Mouse (Mus musculus) hindbrain, embryonic 11.5 days (tissue): ENCODE measurements around the gene Poln. TPM values are rescaled to one million over a fixed set of nuclear protein-coding genes. Genes with fewer than 3 reads are reported as not detected.

ENCODE experiments used
- ATAC-seq: fragments of 200-750 bp; cut with Nextera tagmentation; 2 replicates; pipeline ENCODE4 v1.8.0; 2017; ENCODE audit warnings: mild to moderate bottlenecking, moderate TSS enrichment, moderate library complexity; ENCODE audit not compliant: low FRiP score
- DNase-seq: peaks from one replicate; pipeline ENCODE4 v3.0.0-alpha.2; 2015; ENCODE audit warnings: low spot score
- H3K27ac ChIP-seq: fragments of 300-500 bp; sonication (generic); 2 replicates; pipeline ENCODE4 v1.5.1; 2014; ENCODE audit warnings: mild to moderate bottlenecking, low read depth, low read length
- H3K27me3 ChIP-seq: fragments of 300-500 bp; sonication (generic); 2 replicates; pipeline ENCODE4 v1.6.1; 2014; ENCODE audit warnings: mild to moderate bottlenecking, low read length, moderate library complexity, mixed read lengths; ENCODE audit not compliant: control insufficient read depth, insufficient read depth
- H3K36me3 ChIP-seq: fragments of 300-500 bp; sonication (generic); 2 replicates; pipeline ENCODE4 v1.6.1; 2014; ENCODE audit warnings: mild to moderate bottlenecking, low read length, moderate library complexity, mixed read lengths; ENCODE audit not compliant: control insufficient read depth, insufficient read depth
- H3K4me1 ChIP-seq: fragments of 300-500 bp; sonication (generic); replicated peaks from 2 replicates; pipeline ENCODE4 v1.6.1; 2014; ENCODE audit warnings: low read length, mixed read lengths; ENCODE audit not compliant: control insufficient read depth, insufficient read depth
- H3K4me2 ChIP-seq: fragments of 300-500 bp; sonication (generic); replicated peaks from 2 replicates; pipeline ENCODE4 v1.6.1; 2014; ENCODE audit warnings: mild to moderate bottlenecking, low read depth, low read length
- H3K4me3 ChIP-seq: fragments of 300-500 bp; sonication (generic); 2 replicates; pipeline ENCODE4 v1.5.1; 2014; ENCODE audit warnings: low read depth, low read length
- H3K9ac ChIP-seq: fragments of 300-500 bp; sonication (generic); 2 replicates; pipeline ENCODE4 v1.6.1; 2014; ENCODE audit warnings: low read depth, low read length
- H3K9me3 ChIP-seq: fragments of 300-500 bp; sonication (generic); 2 replicates; pipeline ENCODE4 v1.6.1; 2016; ENCODE audit warnings: low read length; ENCODE audit not compliant: control insufficient read depth
- WGBS: fragments of 180-500 bp; shearing (Covaris S2); extraction: QIAGEN DNeasy Blood & Tissue Kit; methylation state at CpG from one replicate; pipeline ENCODE4 v1.1.7; 2014; 5-methylcytosine and 5-hydroxymethylcytosine counted together
- polyA plus RNA-seq: library from polyadenylated mRNA; unstranded; fragments of >200 nt; fragmentation: Nextera tagmentation; extraction: Ambion mirVana; gene quantifications from 2 replicates; pipeline ENCODE4 v1.2.1, GENCODE M21; 2014

Gene Poln
- polyA plus RNA-seq, 1 experiment from 2014 or later = 0.26 TPM

DNA sequence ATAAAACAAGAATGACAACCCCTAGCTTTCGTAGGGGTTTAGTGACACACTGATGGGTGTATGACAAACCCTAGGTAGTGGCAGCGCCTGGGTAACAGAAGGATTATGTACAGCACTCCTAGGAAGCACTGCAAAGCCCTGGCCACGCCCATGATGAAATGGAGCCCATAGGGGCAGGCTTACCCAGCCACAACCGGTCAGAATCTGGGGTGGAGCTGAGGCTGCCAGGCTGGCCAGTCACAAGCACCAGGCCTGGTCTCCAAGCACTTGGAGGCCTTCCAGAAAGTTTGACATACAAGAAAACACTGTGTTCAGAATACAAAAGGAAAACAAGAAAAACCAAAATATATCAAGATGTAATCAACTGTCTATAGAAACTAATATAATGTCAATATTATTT, 21.8 kb upstream of the Poln start:
- peaks cover 9% of the 10 kb centered on the region; the same call in 1 of the 2 replicates for H3K4me1 ChIP-seq
- H3K36me3 ChIP-seq = no peaks in the 10 kb centered on the region
- H3K27me3 ChIP-seq = 0 out of 2 replicates have a peak, but pooled peaks cover 2% of the 10 kb centered on the region
- no peak for DNase-seq
- 55% methylated on average over 4 of the region's 4 CpGs for WGBS
- H3K9me3 ChIP-seq = no peaks in the 10 kb centered on the region
- no peak overlapping the region for H3K4me3 ChIP-seq
- H3K9ac ChIP-seq = no peak overlapping the region
- no peak for ATAC-seq
- H3K27ac ChIP-seq = no peak overlapping the region
- H3K4me2 ChIP-seq = no peak overlapping the region

DNA sequence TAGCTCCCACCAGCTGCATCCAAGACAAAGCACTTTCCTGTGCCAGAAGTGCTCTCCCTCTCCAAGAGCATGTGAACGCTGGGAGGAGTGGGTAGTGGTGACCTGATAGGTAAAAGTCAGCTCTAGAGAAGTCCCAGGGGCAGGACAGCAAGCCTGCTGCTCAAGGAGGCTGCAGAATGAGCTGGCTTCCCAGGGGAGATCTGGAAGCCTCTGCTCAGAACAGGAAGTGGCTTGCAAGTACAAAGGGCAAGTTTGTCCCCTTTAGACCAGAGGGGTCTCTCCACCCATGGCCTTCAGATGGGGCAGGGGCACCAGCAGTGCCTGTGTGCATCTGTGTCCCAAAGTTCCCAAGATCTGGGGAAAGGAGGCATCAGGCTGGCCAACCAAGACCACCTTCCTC, 20.3 kb upstream of the Poln start:
- Histone ChIP-seq H3K27ac (no peak overlapping the region), H3K27me3 (0 out of 2 replicates have a peak, but pooled peaks cover 2% of the 10 kb centered on the region), H3K4me1 (peaks cover 12% of the 10 kb centered on the region), H3K9me3 (no peaks in the 10 kb centered on the region), H3K9ac (no peak overlapping the region), H3K4me3 (no peak overlapping the region), H3K36me3 (no peaks in the 10 kb centered on the region), H3K4me2 (no peak overlapping the region)
- DNase-seq (no peak), ATAC-seq (no peak)
- WGBS = 68% methylated on average over 1 of the region's 1 CpGs

DNA sequence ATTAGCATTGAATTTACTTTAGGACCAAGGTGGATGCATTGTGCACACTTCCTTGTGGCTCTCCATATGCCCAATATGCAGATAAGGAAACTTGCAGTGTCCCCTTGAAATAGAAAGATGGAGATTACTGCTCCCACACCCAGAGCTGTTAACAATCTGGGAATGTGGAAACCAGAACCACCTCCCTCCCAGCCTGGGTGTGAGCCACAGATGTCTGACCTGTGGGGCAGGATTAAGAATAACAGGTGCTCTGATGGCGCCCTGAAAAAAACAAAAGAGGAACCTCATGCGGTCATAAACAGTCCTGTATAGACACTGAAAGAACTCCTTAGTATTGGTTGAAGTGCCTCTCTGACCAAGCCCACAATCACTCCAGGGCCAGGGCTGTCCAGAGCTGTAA, 19.6 kb upstream of the Poln start:
- no peak overlapping the region for H3K9ac ChIP-seq
- 0 out of 2 replicates have a peak overlapping the region, but pooled peaks have one; percentile 3 for H3K4me2 ChIP-seq
- H3K9me3 ChIP-seq = no peaks in the 10 kb centered on the region
- H3K4me3 ChIP-seq = no peak overlapping the region
- H3K27me3 ChIP-seq = 0 out of 2 replicates have a peak, but pooled peaks cover 2% of the 10 kb centered on the region
- no peaks in the 10 kb centered on the region for H3K36me3 ChIP-seq
- H3K27ac ChIP-seq = no peak overlapping the region
- ATAC-seq = no peak
- peaks cover 12% of the 10 kb centered on the region for H3K4me1 ChIP-seq
- DNase-seq = no peak
- 83% methylated on average over 2 of the region's 2 CpGs for WGBS

DNA sequence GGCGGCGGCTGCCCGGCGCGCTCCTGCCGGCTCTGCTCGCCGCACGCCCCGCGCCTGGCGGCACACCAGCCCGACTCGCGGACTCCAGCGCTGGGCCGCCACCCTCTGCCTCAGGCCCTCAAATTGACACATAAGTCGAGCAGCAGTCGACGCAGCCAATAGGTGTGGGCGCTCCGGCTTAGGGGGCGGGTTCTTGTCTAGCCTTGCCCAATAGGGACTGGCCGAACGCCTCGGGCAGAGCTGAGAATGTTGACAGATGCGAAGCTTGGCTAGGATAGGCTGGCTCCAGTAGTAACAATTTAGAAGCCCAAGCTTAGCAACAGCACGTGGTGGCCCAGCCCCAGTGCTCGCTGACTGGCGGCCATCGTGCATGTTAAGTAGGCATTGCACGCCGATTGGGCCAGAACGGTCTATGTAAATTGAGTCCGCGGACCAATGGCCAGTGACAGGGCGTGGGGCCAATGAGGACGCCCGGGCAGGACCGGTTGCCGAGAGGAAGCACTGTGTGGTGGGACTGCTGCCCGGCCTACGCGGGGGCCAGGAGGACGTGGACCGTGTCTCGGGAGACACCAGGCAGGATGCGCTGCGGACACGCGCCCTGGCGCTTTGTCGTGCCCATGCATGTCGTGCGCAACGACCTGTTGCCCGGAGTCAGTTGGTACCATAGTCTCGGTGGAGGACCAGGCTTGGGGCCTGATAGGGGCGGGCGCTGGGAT, 18.5 kb upstream of the Poln start, which contains the start of gene Mxd4:
TSS of gene Mxd4 (minus strand) at position 120 of the 716 bp plus-strand sequence.
- under 1% methylated on average over 60 of the region's 60 CpGs for WGBS
- 0 out of 2 replicates have a peak, but pooled peaks cover 2% of the 10 kb centered on the region for H3K27me3 ChIP-seq
- peak within 1 kb of the TSS; percentile 89 for H3K4me3 ChIP-seq
- peak within 1 kb of the TSS; percentile 92 for H3K4me2 ChIP-seq
- H3K9me3 ChIP-seq = no peaks in the 10 kb centered on the region
- DNase-seq = peak; percentile 97
- peak; percentile 100 for ATAC-seq
- H3K36me3 ChIP-seq = no peaks in the 10 kb centered on the region
- H3K9ac ChIP-seq = peak within 1 kb of the TSS; percentile 77
- H3K27ac ChIP-seq = peak within 1 kb of the TSS; percentile 90
- peaks cover 12% of the 10 kb centered on the region for H3K4me1 ChIP-seq

DNA sequence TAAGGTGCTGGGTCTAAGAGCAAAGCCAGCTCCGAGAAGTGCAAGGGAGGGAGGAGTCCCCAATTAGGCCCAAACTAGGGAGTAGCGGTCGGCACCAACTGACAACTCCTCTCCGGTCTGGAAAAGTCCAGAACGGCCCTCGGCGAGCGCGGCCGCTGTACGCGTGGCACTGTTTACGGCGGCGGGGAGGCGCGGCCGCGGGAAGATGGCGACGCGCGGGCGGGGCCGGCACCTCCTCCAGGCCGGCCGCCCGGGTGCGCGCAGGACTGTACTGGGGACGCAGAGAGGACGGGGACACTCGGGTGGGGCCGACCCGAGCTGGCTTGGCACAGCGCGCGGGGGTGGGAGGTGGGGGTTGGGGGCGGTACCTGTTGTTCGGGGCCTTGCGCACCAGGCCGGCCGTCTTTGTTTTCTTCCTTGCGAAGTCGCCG, 17.7 kb upstream of the Poln start:
- Histone ChIP-seq H3K27ac (peak overlapping the region; percentile 90), H3K9ac (peak overlapping the region; percentile 77), H3K4me3 (peak overlapping the region; percentile 89), H3K4me1 (peaks cover 12% of the 10 kb centered on the region), H3K36me3 (no peaks in the 10 kb centered on the region), H3K4me2 (peak overlapping the region; percentile 92), H3K27me3 (0 out of 2 replicates have a peak, but pooled peaks cover 2% of the 10 kb centered on the region), H3K9me3 (no peaks in the 10 kb centered on the region)
- peak; percentile 28 for ATAC-seq
- under 1% methylated on average over 35 of the region's 46 CpGs for WGBS
- DNase-seq = peak; percentile 69

DNA sequence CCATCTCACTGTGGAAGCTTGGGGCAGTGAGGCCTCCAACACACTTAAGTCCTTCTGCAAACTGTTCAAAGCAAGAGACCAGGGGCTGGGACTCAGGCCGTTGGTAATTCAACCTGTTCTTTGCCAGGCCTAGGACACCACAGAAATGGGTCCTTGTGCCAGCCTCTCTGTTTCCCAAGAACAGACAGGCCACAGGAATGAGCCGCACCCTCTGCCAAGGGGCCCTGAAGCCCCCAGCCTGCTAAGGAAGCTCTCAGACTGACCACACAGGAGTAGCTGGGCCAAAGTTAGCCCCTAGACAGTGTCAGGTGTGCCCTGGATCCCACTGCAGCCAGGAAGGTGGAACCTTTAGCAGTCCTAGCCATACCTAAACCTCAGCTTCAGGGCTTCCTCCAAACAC, 17.1 kb upstream of the Poln start:
- Histone ChIP-seq H3K27ac (no peak overlapping the region), H3K4me2 (peak overlapping the region; percentile 92), H3K9ac (peak overlapping the region; percentile 77), H3K27me3 (0 out of 2 replicates have a peak, but pooled peaks cover 2% of the 10 kb centered on the region), H3K36me3 (no peaks in the 10 kb centered on the region), H3K9me3 (no peaks in the 10 kb centered on the region), H3K4me3 (peak overlapping the region; percentile 89), H3K4me1 (peaks cover 12% of the 10 kb centered on the region)
- DNase-seq (no peak), ATAC-seq (no peak)
- WGBS = 70% methylated on average over 2 of the region's 2 CpGs

DNA sequence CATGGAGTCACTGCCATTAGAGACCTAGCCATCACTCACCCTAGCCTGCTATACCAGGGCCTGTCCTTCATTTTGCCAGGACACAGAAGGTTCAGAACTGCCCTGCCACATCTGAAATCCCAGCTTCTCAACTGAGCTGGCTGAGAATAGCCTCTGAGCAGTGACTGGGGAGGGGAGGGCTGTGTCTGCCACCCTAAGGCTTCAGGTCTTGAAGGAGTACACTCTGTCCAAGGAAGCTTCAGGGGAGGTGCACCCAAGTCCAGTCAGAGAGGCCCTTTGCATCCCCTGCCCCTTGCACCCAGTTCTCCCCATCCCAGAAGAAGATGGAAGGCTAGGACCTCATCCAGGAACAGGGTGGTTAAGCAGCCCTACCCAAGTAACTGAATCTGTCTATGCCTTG, 16.5 kb upstream of the Poln start:
- Histone ChIP-seq H3K4me1 (peaks cover 12% of the 10 kb centered on the region), H3K27ac (no peak overlapping the region), H3K4me2 (peak overlapping the region; percentile 92), H3K4me3 (peak overlapping the region; percentile 89), H3K9ac (peak overlapping the region; percentile 50), H3K36me3 (no peaks in the 10 kb centered on the region), H3K9me3 (no peaks in the 10 kb centered on the region), H3K27me3 (0 out of 2 replicates have a peak, but pooled peaks cover 2% of the 10 kb centered on the region)
- DNase-seq (no peak), ATAC-seq (no peak)

DNA sequence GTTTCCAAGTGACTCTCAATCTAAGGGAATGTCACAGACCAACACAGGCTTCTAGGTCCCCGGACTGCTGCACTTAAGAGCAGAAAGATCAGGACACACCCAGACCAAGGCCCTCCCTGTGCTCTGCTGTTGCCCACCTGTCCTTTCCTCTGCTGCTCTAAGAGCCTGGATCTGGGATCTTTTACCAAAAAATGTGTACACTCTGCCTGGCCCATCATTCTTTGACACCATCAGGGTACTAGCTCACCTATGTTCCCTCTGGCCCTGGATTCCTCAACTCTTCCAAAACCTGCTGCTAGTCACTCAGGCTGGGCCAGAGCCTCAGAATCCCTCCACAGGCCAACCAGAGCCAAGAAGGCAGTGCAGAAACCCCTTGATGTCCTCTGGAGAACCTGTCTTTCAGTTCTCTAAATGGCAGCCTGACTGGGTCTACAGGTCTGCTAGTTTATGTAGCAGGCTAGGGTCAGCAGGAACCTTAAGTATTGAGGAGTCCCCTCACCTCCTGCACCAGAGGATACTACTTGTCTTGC, 15.9 kb upstream of the Poln start:
- ATAC-seq (no peak), DNase-seq (no peak)
- WGBS = 94% methylated on average over 1 of the region's 1 CpGs
- Histone ChIP-seq H3K4me3 (no peak overlapping the region), H3K4me2 (no peak overlapping the region), H3K9ac (no peak overlapping the region), H3K27ac (no peak overlapping the region), H3K36me3 (no peaks in the 10 kb centered on the region), H3K9me3 (no peaks in the 10 kb centered on the region), H3K4me1 (peaks cover 12% of the 10 kb centered on the region), H3K27me3 (0 out of 2 replicates have a peak, but pooled peaks cover 2% of the 10 kb centered on the region)

DNA sequence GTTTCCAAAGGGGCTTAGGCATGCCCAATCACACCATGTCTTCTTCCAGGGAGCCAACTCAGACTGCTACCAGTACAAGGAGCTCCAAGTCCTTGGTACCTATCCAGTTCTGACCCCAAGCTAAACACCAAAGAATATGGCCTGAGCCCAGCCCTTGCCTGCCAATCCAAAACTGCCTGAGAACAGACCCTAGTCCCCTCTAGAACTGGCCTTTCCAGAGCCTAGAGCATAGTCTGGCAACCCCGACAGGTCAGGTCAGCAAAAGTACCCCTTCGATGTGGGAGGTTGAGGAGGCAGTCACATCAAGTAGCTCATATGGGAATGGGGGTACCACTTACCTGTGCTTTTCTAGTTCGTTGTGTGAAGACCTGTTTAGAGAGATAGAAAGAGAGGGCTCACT, 14.7 kb upstream of the Poln start:
- no peak overlapping the region for H3K9ac ChIP-seq
- H3K4me2 ChIP-seq = no peak overlapping the region
- no peak overlapping the region for H3K27ac ChIP-seq
- no peaks in the 10 kb centered on the region for H3K36me3 ChIP-seq
- no peaks in the 10 kb centered on the region for H3K27me3 ChIP-seq
- WGBS = 96% methylated on average over 3 of the region's 3 CpGs
- H3K4me1 ChIP-seq = peaks cover 12% of the 10 kb centered on the region
- no peak overlapping the region for H3K4me3 ChIP-seq
- DNase-seq = no peak
- no peaks in the 10 kb centered on the region for H3K9me3 ChIP-seq
- no peak for ATAC-seq
